Mouse (Mus musculus) cerebellum, adult 2 months (tissue): ENCODE measurements around the gene Zbtb16.

Source experiments
- CTCF ChIP-seq: fragments of 200-500 bp; IDR thresholded peaks from 2 replicates; pipeline ENCODE4 v1.5.1; 2011; ENCODE audit warnings: low read depth, mild to moderate bottlenecking, control low read depth, low read length, moderate library complexity, borderline replicate concordance; ENCODE audit not compliant: insufficient read depth
- POLR2A ChIP-seq: fragments of 200-500 bp; IDR thresholded peaks from 2 replicates; pipeline ENCODE4 v1.6.1; 2011; ENCODE audit warnings: low read length, control low read depth, borderline replicate concordance; ENCODE audit not compliant: insufficient read depth

GRCm38 (mm10) chr9:48857944-48858343 lies 21.9 kb upstream of the Zbtb16 start:
- TF ChIP-seq CTCF (no peak), POLR2A (no peak)
